Mouse (Mus musculus) CH12.LX (cell line): ENCODE data around the gene Alg5. TPM values are rescaled to one million over a fixed set of nuclear protein-coding genes. Genes with fewer than 3 reads are reported as not detected.

Experiments
- DNase-seq: peaks from one replicate; pipeline ENCODE4 v3.0.0-alpha.2; 2013; ENCODE audit errors: extremely low read depth
- H3K27ac ChIP-seq: 2 replicates; pipeline ENCODE4 v1.5.1; 2012; ENCODE audit warnings: low read depth, mild to moderate bottlenecking, control low read depth, moderate library complexity; ENCODE audit not compliant: insufficient read depth
- H3K27me3 ChIP-seq: replicated peaks from 2 replicates; pipeline ENCODE3; 2012; ENCODE audit warnings: inconsistent platforms
- H3K36me3 ChIP-seq, 2 experiments: replicated peaks in 1 of 2; 2 replicates each; pipeline versions ENCODE3 to v1.6.1; 2012; ENCODE audit warnings: inconsistent platforms in 1 of 2, low read length in 1 of 2, mild to moderate bottlenecking in 1 of 2, mixed read lengths in 1 of 2, moderate library complexity in 1 of 2; ENCODE audit not compliant: control insufficient read depth in 1 of 2, insufficient read depth in 1 of 2
- H3K4me1 ChIP-seq, 2 experiments: 2 replicates each; pipeline ENCODE4 v1.6.1; 2012; ENCODE audit warnings: inconsistent platforms in 1 of 2, moderate library complexity in 1 of 2; ENCODE audit not compliant: insufficient read depth in 2 of 2, control insufficient read depth in 1 of 2
- H3K4me2 ChIP-seq: 2 replicates; pipeline ENCODE4 v1.6.1; 2012; ENCODE audit warnings: low read depth, mild to moderate bottlenecking, control low read depth; ENCODE audit not compliant: poor library complexity, insufficient read depth, severe bottlenecking
- H3K4me3 ChIP-seq, 3 experiments: fragments of 150-350 bp in 1 of 3; sonication (generic) in 1 of 3; replicated peaks in 1 of 3; 2 replicates each; pipeline versions ENCODE3 to v1.5.1; 2011 to 2012; ENCODE audit warnings: low read depth in 2 of 3, low read length in 2 of 3, mild to moderate bottlenecking in 2 of 3, moderate library complexity in 2 of 3, control low read depth in 1 of 3, improper control_type of control experiment in 1 of 3, inconsistent platforms in 1 of 3, mixed read lengths in 1 of 3; ENCODE audit not compliant: poor library complexity in 1 of 3
- H3K79me2 ChIP-seq: replicated peaks from 2 replicates; pipeline ENCODE4 v1.6.1; 2012; ENCODE audit warnings: mild to moderate bottlenecking, moderate library complexity; ENCODE audit not compliant: control insufficient read depth, poor library complexity, insufficient read depth, severe bottlenecking; ENCODE audit errors: extremely low read depth
- H3K9ac ChIP-seq: 2 replicates; pipeline ENCODE4 v1.6.1; 2012; ENCODE audit warnings: low read depth, mild to moderate bottlenecking, control low read depth, moderate library complexity; ENCODE audit not compliant: insufficient read depth
- H3K9me3 ChIP-seq: replicated peaks from 2 replicates; pipeline ENCODE3; 2012; ENCODE audit warnings: low read length, inconsistent platforms, mixed read lengths
- CHD1 ChIP-seq: IDR thresholded peaks from 2 replicates; pipeline ENCODE4 v1.6.1; 2012; ENCODE audit warnings: low read depth, low read length, improper control_type of control experiment, inconsistent platforms
- CTCF ChIP-seq, 2 experiments: IDR thresholded peaks in 1 of 2; conservative IDR thresholded peaks in 1 of 2; 2 replicates each; pipeline ENCODE4 v1.5.1; 2011 to 2012; ENCODE audit warnings: low read depth in 2 of 2, low read length in 2 of 2, improper control_type of control experiment in 1 of 2, inconsistent platforms in 1 of 2, mild to moderate bottlenecking in 1 of 2, moderate library complexity in 1 of 2
- E2F4 ChIP-seq: IDR thresholded peaks from 2 replicates; pipeline ENCODE4 v1.6.1; 2011; ENCODE audit warnings: low read depth, low read length, improper control_type of control experiment; ENCODE audit not compliant: insufficient replicate concordance
- EP300 ChIP-seq: IDR thresholded peaks from 2 replicates; pipeline ENCODE4 v1.6.1; 2011; ENCODE audit warnings: low read length, improper control_type of control experiment
- ETS1 ChIP-seq: conservative IDR thresholded peaks from 2 replicates; pipeline ENCODE4 v1.6.1; 2012; ENCODE audit warnings: low read depth, mild to moderate bottlenecking, inconsistent platforms, low read length, improper control_type of control experiment, moderate library complexity
- GABPA ChIP-seq: IDR thresholded peaks from 2 replicates; pipeline ENCODE4 v1.6.1; 2012; ENCODE audit warnings: low read depth, low read length, improper control_type of control experiment, inconsistent platforms; ENCODE audit not compliant: insufficient replicate concordance
- HCFC1 ChIP-seq: IDR thresholded peaks from 2 replicates; pipeline ENCODE4 v1.6.1; 2012; ENCODE audit warnings: low read depth, mild to moderate bottlenecking, inconsistent platforms, low read length, improper control_type of control experiment
- IRF4 ChIP-seq: IDR thresholded peaks from 2 replicates; pipeline ENCODE4 v1.6.1; 2014; ENCODE audit warnings: low read depth, mild to moderate bottlenecking, inconsistent platforms, low read length, improper control_type of control experiment
- JUN ChIP-seq: IDR thresholded peaks from 2 replicates; pipeline ENCODE4 v1.6.1; 2011; ENCODE audit warnings: low read depth, mild to moderate bottlenecking, low read length, improper control_type of control experiment, moderate library complexity; ENCODE audit not compliant: insufficient read depth
- MEF2A ChIP-seq: IDR thresholded peaks from 2 replicates; pipeline ENCODE4 v1.6.1; 2014; ENCODE audit warnings: low read depth, mild to moderate bottlenecking, inconsistent platforms, low read length, improper control_type of control experiment, borderline replicate concordance
- MXI1 ChIP-seq: IDR thresholded peaks from 2 replicates; pipeline ENCODE4 v1.6.1; 2011; ENCODE audit warnings: mild to moderate bottlenecking, low read depth, low read length, improper control_type of control experiment
- MYC ChIP-seq: IDR thresholded peaks from 2 replicates; pipeline ENCODE4 v1.6.1; 2011; ENCODE audit warnings: low read depth, mild to moderate bottlenecking, improper control_type of control experiment, low read length
- NRF1 ChIP-seq: IDR thresholded peaks from 2 replicates; pipeline ENCODE4 v1.6.1; 2014; ENCODE audit warnings: low read depth, mild to moderate bottlenecking, inconsistent platforms, low read length, improper control_type of control experiment, moderate library complexity
- POLR2A ChIP-seq: IDR thresholded peaks from 2 replicates; pipeline ENCODE4 v1.6.1; 2011; ENCODE audit warnings: low read depth, mild to moderate bottlenecking, improper control_type of control experiment, low read length
- SIN3A ChIP-seq: IDR thresholded peaks from 2 replicates; pipeline ENCODE4 v1.6.1; 2012; ENCODE audit warnings: low read length, improper control_type of control experiment, inconsistent platforms
- SMC3 ChIP-seq: IDR thresholded peaks from 2 replicates; pipeline ENCODE4 v1.6.1; 2011; ENCODE audit warnings: low read depth, low read length, improper control_type of control experiment
- TCF12 ChIP-seq: IDR thresholded peaks from 2 replicates; pipeline ENCODE4 v1.6.1; 2014; ENCODE audit warnings: low read depth, mild to moderate bottlenecking, inconsistent platforms, low read length, improper control_type of control experiment
- USF1 ChIP-seq: IDR thresholded peaks from 2 replicates; pipeline ENCODE4 v1.6.1; 2014; ENCODE audit warnings: low read depth, mild to moderate bottlenecking, inconsistent platforms, low read length, improper control_type of control experiment
- ZC3H11A ChIP-seq: IDR thresholded peaks from 2 replicates; pipeline ENCODE4 v1.6.1; 2012; ENCODE audit warnings: low read depth, mild to moderate bottlenecking, inconsistent platforms, low read length, improper control_type of control experiment
- ZMIZ1 ChIP-seq: IDR thresholded peaks from 2 replicates; pipeline ENCODE4 v1.6.1; 2012; ENCODE audit warnings: low read depth, mild to moderate bottlenecking, inconsistent platforms, low read length, improper control_type of control experiment
- ZNF384 ChIP-seq: IDR thresholded peaks from 2 replicates; pipeline ENCODE4 v1.6.1; 2012; ENCODE audit warnings: low read depth, low read length, improper control_type of control experiment, inconsistent platforms
- dilution Hi-C: fragments of 300-500 bp; cut with MboI; formaldehyde crosslinking; loops from 2 replicates; pipeline ENCODE4 v1.14.3; 2020; ENCODE audit warnings: low sequenced_read_pairs; ENCODE audit not compliant: extremely low pct_unique_long_range_greater_than_20kb, extremely low pct_ligation_motif_present
- in situ Hi-C: fragments of 300-500 bp; cut with MboI; formaldehyde crosslinking; loops from 3 replicates; pipeline ENCODE4 v1.14.3; 2019; ENCODE audit warnings: low sequenced_read_pairs, low pct_ligation_motif_present, low pct_unique_long_range_greater_than_20kb, mixed read lengths
- polyA plus RNA-seq: library from polyadenylated mRNA; unstranded; fragments of >175 nt; gene quantifications from 2 replicates; pipeline ENCODE4 v1.2.1, GENCODE M21; 2012; ENCODE audit warnings: low read depth; ENCODE audit not compliant: insufficient read length
- total RNA-seq, 2 experiments: library from RNA; depleted of rRNA; stranded (reverse); fragments of 300-350 nt in 1 of 2; fragments of >200 nt in 1 of 2; gene quantifications; 2 replicates each; pipeline ENCODE4 v1.2.3; 2012 to 2014

The Alg5 gene
- total and polyA plus RNA-seq, 3 experiments, result 33.9 to 52.0 (median 48.0) TPM

DNA sequence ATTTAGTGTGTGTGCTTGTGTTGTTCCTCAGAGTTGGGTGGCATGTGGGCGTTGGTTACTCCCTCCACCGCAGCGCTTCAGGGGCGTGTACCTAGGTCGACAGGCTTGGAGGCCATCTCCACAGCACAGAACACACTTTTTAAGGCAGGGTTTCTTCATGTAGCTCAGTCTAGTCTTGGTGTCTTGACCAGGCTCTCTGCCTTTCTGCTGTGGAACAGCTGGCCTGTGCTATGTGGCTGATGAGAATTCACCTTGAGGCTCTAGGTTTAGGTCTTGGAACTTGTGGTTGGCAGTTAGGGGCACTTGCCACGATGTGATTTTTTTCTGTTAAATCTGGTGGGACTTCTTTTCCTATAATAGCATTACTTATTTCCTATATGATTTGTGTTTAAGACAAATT lies 21.1 kb upstream of the Alg5 start, which contains the start of gene Gm21958:
Gm21958 (minus strand) TSS at position 101 of the 400 bp plus-strand sequence.
- Histone ChIP-seq H3K9ac (no peak within 1 kb of the TSS), H3K4me1 (peaks cover 1 to 40% of the 10 kb centered on the region in 2 experiments; a peak in 3 of 4 replicates), H3K36me3 (peaks cover 61 to 91% of the 10 kb centered on the region in 2 experiments), H3K79me2 (0 out of 2 replicates have a peak, but pooled peaks cover 9% of the 10 kb centered on the region), H3K4me2 (no peak within 1 kb of the TSS), H3K27ac (no peak within 1 kb of the TSS), H3K9me3 (no peaks in the 10 kb centered on the region), H3K4me3 (no peak within 1 kb of the TSS), H3K27me3 (no peaks in the 10 kb centered on the region)
- no peak for TF ChIP-seq IRF4
- no peak for TF ChIP-seq NRF1
- TF ChIP-seq MEF2A, result no peak
- no peak for TF ChIP-seq MXI1
- no peak for TF ChIP-seq MYC
- TF ChIP-seq USF1, result no peak
- in situ Hi-C loops, result no loop called here
- dilution Hi-C loops, result no loop called here
- no peak for DNase-seq

GRCm38 (mm10) chr3:54715461-54715860 lies 19.9 kb upstream of the Alg5 start:
- peaks cover 58 to 86% of the 10 kb centered on the region in 2 experiments for H3K36me3 ChIP-seq
- dilution Hi-C loops (no loop called here), in situ Hi-C loops (no loop called here)
- peaks cover 0 to 31% of the 10 kb centered on the region in 2 experiments; a peak in 2 of 4 replicates for H3K4me1 ChIP-seq
- H3K9ac ChIP-seq, result no peak overlapping the region
- no peak for DNase-seq
- peak; percentile 54; the same call in 1 of the 2 replicates for TF ChIP-seq ETS1
- no peak for TF ChIP-seq HCFC1
- H3K4me3 ChIP-seq, result no peak overlapping the region
- 0 out of 2 replicates have a peak, but pooled peaks cover 7% of the 10 kb centered on the region for H3K79me2 ChIP-seq
- no peak overlapping the region for H3K4me2 ChIP-seq
- no peaks in the 10 kb centered on the region for H3K27me3 ChIP-seq
- no peak overlapping the region for H3K27ac ChIP-seq
- no peaks in the 10 kb centered on the region for H3K9me3 ChIP-seq

GRCm38 (mm10) chr3:54717348-54717747 lies 18.0 kb upstream of the Alg5 start:
- Histone ChIP-seq H3K4me2 (no peak overlapping the region), H3K36me3 (peaks cover 56 to 86% of the 10 kb centered on the region in 2 experiments), H3K4me1 (peaks cover 0 to 37% of the 10 kb centered on the region in 2 experiments; a peak in 2 of 4 replicates), H3K4me3 (no peak overlapping the region), H3K9ac (no peak overlapping the region), H3K79me2 (peaks cover 4% of the 10 kb centered on the region), H3K9me3 (no peaks in the 10 kb centered on the region), H3K27me3 (no peaks in the 10 kb centered on the region), H3K27ac (no peak overlapping the region)
- TF ChIP-seq CHD1 (no peak), ZMIZ1 (no peak), TCF12 (no peak), EP300 (no peak), POLR2A (no peak), SIN3A (no peak), MXI1 (no peak), GABPA (no peak), CTCF (conservative IDR thresholded peaks at IDR 0.05 in 1 of 2, IDR thresholded peaks at IDR 0.05 in 1 of 2; ENCODE audit: low read depth in 2 of 2, low read length in 2 of 2) (no peak), E2F4 (no peak), ZNF384 (no peak), MYC (no peak), ZC3H11A (no peak), SMC3 (no peak), JUN (no peak), HCFC1 (no peak)
- no peak for DNase-seq
- in situ Hi-C loops (no loop called here), dilution Hi-C loops (no loop called here)
